Mouse (Mus musculus) kidney, adult 2 months (tissue): ENCODE data around the gene Fhit.

Experiments used
- CTCF ChIP-seq: fragments of 200-500 bp; conservative IDR thresholded peaks from 2 replicates; pipeline ENCODE4 v1.5.1; 2011; ENCODE audit warnings: low read depth, mild to moderate bottlenecking, control low read depth, low read length, moderate library complexity, mixed read lengths; ENCODE audit not compliant: insufficient read depth, insufficient read length
- POLR2A ChIP-seq: fragments of 200-500 bp; IDR thresholded peaks from one replicate; pipeline ENCODE4 v1.6.1; 2011; ENCODE audit warnings: low read depth, low read length, control low read depth

- TF ChIP-seq CTCF: no peak
- no peak for TF ChIP-seq POLR2A
Measured at GRCm38 (mm10) chr14:10022304-10022703, 1139.5 kb downstream of the Fhit start.
